Mouse (Mus musculus): Measurements from ENCODE around the gene Mreg. TPM values are rescaled to one million over a fixed set of nuclear protein-coding genes. Genes with fewer than 3 reads are reported as not detected.

Gene Mreg
- polyA plus RNA-seq, 1 experiment from 2014 or later: 7.1 TPM

- no peak for ATAC-seq (replicated peaks; ENCODE audit: low FRiP score)
These were observed 7.9 kb upstream of the Mreg start for GRCm38 (mm10) chr1:72220008-72220407.

DNA sequence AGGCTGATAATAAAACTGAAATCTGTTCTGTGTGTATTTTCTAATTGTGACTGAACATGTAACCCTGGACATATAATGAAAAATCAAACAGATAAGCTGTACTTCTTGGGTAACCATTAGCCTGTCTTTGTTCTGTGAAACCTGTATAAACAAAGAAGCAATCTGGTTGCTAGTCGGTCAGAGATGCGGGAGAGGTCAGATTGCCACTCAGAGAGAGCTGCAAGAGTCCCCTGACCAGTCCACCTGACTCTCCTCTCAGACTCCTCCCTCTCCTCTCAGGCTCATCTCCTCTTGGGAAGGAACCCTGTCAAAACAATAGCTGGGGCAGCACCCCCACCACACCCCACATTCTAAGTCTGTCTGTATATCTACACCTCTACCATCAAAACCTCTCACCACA is 7.0 kb upstream of the Mreg start:
- H3K4me3 ChIP-seq (ENCODE audit: low read depth, low read length): no peak overlapping the region
- H3K9me3 ChIP-seq (ENCODE audit: control insufficient read depth, low read length): no peaks in the 10 kb centered on the region
- no peak overlapping the region for H3K4me2 ChIP-seq
- H3K4me1 ChIP-seq (replicated peaks; ENCODE audit: control insufficient read depth, insufficient read depth, low read length): no peaks in the 10 kb centered on the region
- no peak overlapping the region for H3K27ac ChIP-seq (ENCODE audit: low read depth, low read length)
- ATAC-seq (replicated peaks; ENCODE audit: low FRiP score) (no peak), DNase-seq (ENCODE audit: low spot score) (no peak)
- WGBS: 54% methylated on average over 2 of the region's 2 CpGs
- peaks cover 13% of the 10 kb centered on the region for H3K27me3 ChIP-seq (replicated peaks; ENCODE audit: control insufficient read depth, insufficient read depth, low read length)
- H3K9ac ChIP-seq (ENCODE audit: low read depth, low read length): no peak overlapping the region
- no peaks in the 10 kb centered on the region for H3K36me3 ChIP-seq (ENCODE audit: control insufficient read depth, insufficient read depth, low read length)

More at GRCm38 (mm10) chr1:72220008-72220407, 7.9 kb upstream of the Mreg start:
- Histone ChIP-seq H3K4me2 (no peak overlapping the region), H3K9ac (ENCODE audit: low read depth, low read length) (no peak overlapping the region), H3K27me3 (replicated peaks; ENCODE audit: control insufficient read depth, insufficient read depth, low read length) (peaks cover 19% of the 10 kb centered on the region), H3K4me3 (ENCODE audit: low read depth, low read length) (no peak overlapping the region), H3K9me3 (ENCODE audit: control insufficient read depth, low read length) (no peaks in the 10 kb centered on the region), H3K27ac (ENCODE audit: low read depth, low read length) (no peak overlapping the region), H3K36me3 (ENCODE audit: control insufficient read depth, insufficient read depth, low read length) (no peaks in the 10 kb centered on the region), H3K4me1 (replicated peaks; ENCODE audit: control insufficient read depth, insufficient read depth, low read length) (no peaks in the 10 kb centered on the region)
- WGBS: 28% methylated on average over 4 of the region's 4 CpGs
- no peak for DNase-seq (ENCODE audit: low spot score)

DNA sequence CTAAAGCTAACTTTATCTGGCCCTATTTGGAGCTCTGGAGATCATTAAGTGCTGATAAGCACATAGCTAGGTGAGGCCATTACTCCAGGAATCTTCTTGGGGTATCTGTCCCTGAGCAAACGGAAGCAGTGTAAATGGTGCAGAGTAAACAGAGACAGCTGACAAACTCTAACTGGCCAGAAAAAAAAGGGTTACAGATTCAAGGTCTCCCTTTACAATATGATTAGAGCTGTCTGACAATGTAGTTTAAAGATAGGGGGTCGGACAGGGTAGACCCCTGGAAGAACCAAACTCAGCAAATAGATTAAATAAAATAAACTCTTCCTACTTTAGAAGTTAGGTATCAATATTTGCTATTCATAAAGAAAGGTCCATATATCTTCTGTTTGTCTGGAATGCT is 6.5 kb upstream of the Mreg start:
- 44% methylated on average over 2 of the region's 2 CpGs for WGBS
- no peak overlapping the region for H3K9ac ChIP-seq (ENCODE audit: low read depth, low read length)
- ATAC-seq (replicated peaks; ENCODE audit: low FRiP score): no peak

GRCm38 (mm10) chr1:72216761-72217160 is 4.7 kb upstream of the Mreg start:
- Histone ChIP-seq H3K27ac (ENCODE audit: low read depth, low read length) (no peak overlapping the region), H3K9ac (ENCODE audit: low read depth, low read length) (no peak overlapping the region), H3K4me3 (ENCODE audit: low read depth, low read length) (no peak overlapping the region), H3K4me2 (no peak overlapping the region), H3K4me1 (replicated peaks; ENCODE audit: control insufficient read depth, insufficient read depth, low read length) (no peaks in the 10 kb centered on the region), H3K9me3 (ENCODE audit: control insufficient read depth, low read length) (no peaks in the 10 kb centered on the region), H3K27me3 (replicated peaks; ENCODE audit: control insufficient read depth, insufficient read depth, low read length) (peaks cover 4% of the 10 kb centered on the region; the same call in 1 of the 2 replicates), H3K36me3 (ENCODE audit: control insufficient read depth, insufficient read depth, low read length) (no peaks in the 10 kb centered on the region)
- DNase-seq (ENCODE audit: low spot score) (no peak), ATAC-seq (replicated peaks; ENCODE audit: low FRiP score) (no peak)
- WGBS: 73% methylated on average over 7 of the region's 7 CpGs

More for the DNA sequence above, 6.5 kb upstream of the Mreg start:
- no peak overlapping the region for H3K27ac ChIP-seq (ENCODE audit: low read depth, low read length)
- no peaks in the 10 kb centered on the region for H3K4me1 ChIP-seq (replicated peaks; ENCODE audit: control insufficient read depth, insufficient read depth, low read length)
- H3K4me2 ChIP-seq: no peak overlapping the region
- H3K4me3 ChIP-seq (ENCODE audit: low read depth, low read length): no peak overlapping the region
- no peak for DNase-seq (ENCODE audit: low spot score)
- no peaks in the 10 kb centered on the region for H3K36me3 ChIP-seq (ENCODE audit: control insufficient read depth, insufficient read depth, low read length)
- H3K9me3 ChIP-seq (ENCODE audit: control insufficient read depth, low read length): no peaks in the 10 kb centered on the region
- H3K27me3 ChIP-seq (replicated peaks; ENCODE audit: control insufficient read depth, insufficient read depth, low read length): peaks cover 9% of the 10 kb centered on the region

DNA sequence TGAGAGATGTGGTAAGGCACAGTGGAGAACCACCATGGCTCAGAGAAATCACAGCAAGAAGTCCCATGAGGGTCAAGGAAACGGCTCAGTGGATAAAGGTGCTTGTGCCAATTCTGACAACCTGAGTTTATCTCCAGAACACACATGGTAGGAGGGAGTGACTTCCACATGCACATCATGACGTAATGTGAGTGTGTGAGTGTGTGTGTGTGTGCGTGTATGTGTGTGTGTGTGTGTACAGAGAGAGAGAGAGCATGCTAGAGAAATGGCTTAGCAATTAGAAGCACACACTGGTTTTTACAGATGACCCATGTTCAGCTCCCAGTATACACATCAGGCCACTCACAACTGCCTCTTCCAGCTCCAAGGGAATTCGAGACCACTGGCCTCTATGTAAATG is 3.1 kb upstream of the Mreg start:
- DNase-seq (ENCODE audit: low spot score) (no peak), ATAC-seq (replicated peaks; ENCODE audit: low FRiP score) (no peak)
- H3K4me1 ChIP-seq (replicated peaks; ENCODE audit: control insufficient read depth, insufficient read depth, low read length): no peaks in the 10 kb centered on the region; the same call in 1 of the 2 replicates
- no peak overlapping the region for H3K4me2 ChIP-seq
- no peak overlapping the region for H3K9ac ChIP-seq (ENCODE audit: low read depth, low read length)
- no peaks in the 10 kb centered on the region for H3K9me3 ChIP-seq (ENCODE audit: control insufficient read depth, low read length)
- no peaks in the 10 kb centered on the region for H3K36me3 ChIP-seq (ENCODE audit: control insufficient read depth, insufficient read depth, low read length)
- no peak overlapping the region for H3K4me3 ChIP-seq (ENCODE audit: low read depth, low read length)
- H3K27ac ChIP-seq (ENCODE audit: low read depth, low read length): no peak overlapping the region
- H3K27me3 ChIP-seq (replicated peaks; ENCODE audit: control insufficient read depth, insufficient read depth, low read length): peaks cover 11% of the 10 kb centered on the region
- WGBS: 61% methylated on average over 4 of the region's 4 CpGs

GRCm38 (mm10) chr1:72214470-72214961 is 2.4 kb upstream of the Mreg start:
- DNase-seq (ENCODE audit: low spot score) (no peak), ATAC-seq (replicated peaks; ENCODE audit: low FRiP score) (no peak)
- H3K27ac ChIP-seq (ENCODE audit: low read depth, low read length): no peak overlapping the region
- H3K27me3 ChIP-seq (replicated peaks; ENCODE audit: control insufficient read depth, insufficient read depth, low read length): peaks cover 11% of the 10 kb centered on the region
- no peaks in the 10 kb centered on the region for H3K36me3 ChIP-seq (ENCODE audit: control insufficient read depth, insufficient read depth, low read length)
- no peak overlapping the region for H3K4me2 ChIP-seq
- no peaks in the 10 kb centered on the region; the same call in 1 of the 2 replicates for H3K4me1 ChIP-seq (replicated peaks; ENCODE audit: control insufficient read depth, insufficient read depth, low read length)
- 46% methylated on average over 7 of the region's 7 CpGs for WGBS
- no peak overlapping the region for H3K4me3 ChIP-seq (ENCODE audit: low read depth, low read length)
- no peak overlapping the region for H3K9ac ChIP-seq (ENCODE audit: low read depth, low read length)
- H3K9me3 ChIP-seq (ENCODE audit: control insufficient read depth, low read length): no peaks in the 10 kb centered on the region

GRCm38 (mm10) chr1:72213954-72214353 is 1.8 kb upstream of the Mreg start:
- Histone ChIP-seq H3K4me1 (replicated peaks; ENCODE audit: control insufficient read depth, insufficient read depth, low read length) (no peaks in the 10 kb centered on the region; the same call in 1 of the 2 replicates), H3K4me2 (no peak overlapping the region), H3K36me3 (ENCODE audit: control insufficient read depth, insufficient read depth, low read length) (no peaks in the 10 kb centered on the region), H3K9me3 (ENCODE audit: control insufficient read depth, low read length) (no peaks in the 10 kb centered on the region), H3K27ac (ENCODE audit: low read depth, low read length) (no peak overlapping the region), H3K9ac (ENCODE audit: low read depth, low read length) (no peak overlapping the region), H3K4me3 (ENCODE audit: low read depth, low read length) (no peak overlapping the region), H3K27me3 (replicated peaks; ENCODE audit: control insufficient read depth, insufficient read depth, low read length) (peaks cover 11% of the 10 kb centered on the region)
- no peak for ATAC-seq (replicated peaks; ENCODE audit: low FRiP score)
- 82% methylated on average over 3 of the region's 3 CpGs for WGBS
- no peak for DNase-seq (ENCODE audit: low spot score)

GRCm38 (mm10) chr1:72210803-72211679 is 1.1 kb downstream of the Mreg start:
- WGBS: 24% methylated on average over 17 of the region's 17 CpGs
- Histone ChIP-seq H3K4me1 (replicated peaks; ENCODE audit: control insufficient read depth, insufficient read depth, low read length) (no peaks in the 10 kb centered on the region; the same call in 1 of the 2 replicates), H3K27me3 (replicated peaks; ENCODE audit: control insufficient read depth, insufficient read depth, low read length) (peaks cover 11% of the 10 kb centered on the region), H3K9me3 (ENCODE audit: control insufficient read depth, low read length) (no peaks in the 10 kb centered on the region), H3K36me3 (ENCODE audit: control insufficient read depth, insufficient read depth, low read length) (no peaks in the 10 kb centered on the region), H3K27ac (ENCODE audit: low read depth, low read length) (no peak overlapping the region), H3K4me2 (peak overlapping the region; percentile 92), H3K4me3 (ENCODE audit: low read depth, low read length) (peak overlapping the region; percentile 68), H3K9ac (ENCODE audit: low read depth, low read length) (peak overlapping the region; percentile 62; the same call in 1 of the 2 replicates)
- DNase-seq (ENCODE audit: low spot score): no peak
- ATAC-seq (replicated peaks; ENCODE audit: low FRiP score): no peak

DNA sequence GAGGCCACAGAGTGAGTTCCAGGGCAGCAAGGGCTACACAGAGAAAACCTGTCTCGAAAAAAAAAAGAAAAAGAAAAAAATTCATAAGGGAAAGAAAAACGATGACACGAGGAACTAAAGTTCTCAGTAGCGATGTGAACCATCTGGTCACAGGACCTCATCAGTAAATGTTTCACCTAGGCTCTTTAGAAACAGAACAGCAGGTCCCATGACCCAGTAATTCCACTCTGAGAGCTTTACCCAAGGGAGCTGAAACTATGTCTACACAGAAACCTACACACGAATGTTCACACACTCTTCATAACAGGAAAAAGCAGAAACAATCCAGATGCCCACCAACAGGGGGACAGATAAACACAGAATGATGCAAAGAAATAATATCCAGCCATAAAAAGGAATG is 4.0 kb downstream of the Mreg start:
- H3K36me3 ChIP-seq (ENCODE audit: control insufficient read depth, insufficient read depth, low read length): no peaks in the 10 kb centered on the region
- WGBS: 81% methylated on average over 5 of the region's 5 CpGs
- no peak for DNase-seq (ENCODE audit: low spot score)

More for the DNA sequence above, 4.0 kb downstream of the Mreg start:
- Histone ChIP-seq H3K27me3 (replicated peaks; ENCODE audit: control insufficient read depth, insufficient read depth, low read length) (peaks cover 11% of the 10 kb centered on the region), H3K4me2 (no peak overlapping the region), H3K27ac (ENCODE audit: low read depth, low read length) (no peak overlapping the region), H3K4me1 (replicated peaks; ENCODE audit: control insufficient read depth, insufficient read depth, low read length) (no peaks in the 10 kb centered on the region; the same call in 1 of the 2 replicates), H3K9me3 (ENCODE audit: control insufficient read depth, low read length) (no peaks in the 10 kb centered on the region), H3K4me3 (ENCODE audit: low read depth, low read length) (no peak overlapping the region), H3K9ac (ENCODE audit: low read depth, low read length) (no peak overlapping the region)
- no peak for ATAC-seq (replicated peaks; ENCODE audit: low FRiP score)
